Mouse (Mus musculus): ENCODE measurements around the gene Pkd2. TPM values are rescaled to one million over a fixed set of nuclear protein-coding genes. Genes with fewer than 3 reads are reported as not detected.

Gene Pkd2
- 0.83 and 0.99 TPM in 2 replicates for polyA plus RNA-seq (2015; fragmentation: Nextera tagmentation; extraction: Ambion mirVana)

GRCm38 (mm10) chr5:104458832-104459705 is at the start of gene Pkd2:
TSS of gene Pkd2 (plus strand) at chr5:104459450.
- 9% methylated on average over 46 of the region's 46 CpGs for WGBS (ENCODE audit: insufficient replicate concordance)

GRCm38 (mm10) chr5:104415999-104416398 is 43.3 kb upstream of the Pkd2 start:
- H3K27ac ChIP-seq (ENCODE audit: low read length), result no peak overlapping the region
- H3K36me3 ChIP-seq (ENCODE audit: control insufficient read depth, insufficient read depth), result no peaks in the 10 kb centered on the region
- H3K27me3 ChIP-seq (ENCODE audit: control insufficient read depth, insufficient read depth, low read depth, low read length), result no peaks in the 10 kb centered on the region
- 65% methylated on average over 2 of the region's 2 CpGs for WGBS (ENCODE audit: insufficient replicate concordance)
- H3K9ac ChIP-seq (ENCODE audit: low read depth, low read length), result no peak overlapping the region
- no peaks in the 10 kb centered on the region for H3K4me1 ChIP-seq (ENCODE audit: control insufficient read depth, low read depth, low read length)
- no peak for ATAC-seq (ENCODE audit: low read depth)
- H3K4me3 ChIP-seq (ENCODE audit: low read depth, low read length), result no peak overlapping the region
- no peaks in the 10 kb centered on the region for H3K9me3 ChIP-seq (replicated peaks; ENCODE audit: control insufficient read depth, low read length)
- no peak overlapping the region for H3K4me2 ChIP-seq (ENCODE audit: low read depth, low read length)

More at GRCm38 (mm10) chr5:104458832-104459705, at the start of gene Pkd2:
- peaks cover 16% of the 10 kb centered on the region for H3K27me3 ChIP-seq (ENCODE audit: control insufficient read depth, insufficient read depth, low read depth, low read length)
- H3K4me2 ChIP-seq (ENCODE audit: low read depth, low read length), result peak within 1 kb of the TSS; percentile 60
- H3K9me3 ChIP-seq (replicated peaks; ENCODE audit: control insufficient read depth, low read length), result no peaks in the 10 kb centered on the region
- H3K4me3 ChIP-seq (ENCODE audit: low read depth, low read length), result peak within 1 kb of the TSS; percentile 65
- H3K27ac ChIP-seq (ENCODE audit: low read length), result no peak within 1 kb of the TSS
- peak; percentile 82 for ATAC-seq (ENCODE audit: low read depth)
- peak within 1 kb of the TSS; percentile 51 for H3K9ac ChIP-seq (ENCODE audit: low read depth, low read length)
- no peaks in the 10 kb centered on the region for H3K4me1 ChIP-seq (ENCODE audit: control insufficient read depth, low read depth, low read length)
- H3K36me3 ChIP-seq (ENCODE audit: control insufficient read depth, insufficient read depth), result no peaks in the 10 kb centered on the region

GRCm38 (mm10) chr5:104417028-104417427 is 42.2 kb upstream of the Pkd2 start:
- no peak overlapping the region for H3K27ac ChIP-seq (ENCODE audit: low read length)
- no peak overlapping the region for H3K4me3 ChIP-seq (ENCODE audit: low read depth, low read length)
- no peaks in the 10 kb centered on the region for H3K36me3 ChIP-seq (ENCODE audit: control insufficient read depth, insufficient read depth)
- no peak overlapping the region for H3K9ac ChIP-seq (ENCODE audit: low read depth, low read length)
- no peaks in the 10 kb centered on the region for H3K4me1 ChIP-seq (ENCODE audit: control insufficient read depth, low read depth, low read length)
- H3K9me3 ChIP-seq (replicated peaks; ENCODE audit: control insufficient read depth, low read length), result no peaks in the 10 kb centered on the region
- no peak overlapping the region for H3K4me2 ChIP-seq (ENCODE audit: low read depth, low read length)
- WGBS (ENCODE audit: insufficient replicate concordance), result 54% methylated on average over 3 of the region's 3 CpGs
- ATAC-seq (ENCODE audit: low read depth), result no peak
- no peaks in the 10 kb centered on the region for H3K27me3 ChIP-seq (ENCODE audit: control insufficient read depth, insufficient read depth, low read depth, low read length)

GRCm38 (mm10) chr5:104417721-104418120 is 41.5 kb upstream of the Pkd2 start:
- H3K4me1 ChIP-seq (ENCODE audit: control insufficient read depth, low read depth, low read length), result no peaks in the 10 kb centered on the region
- no peak overlapping the region for H3K4me2 ChIP-seq (ENCODE audit: low read depth, low read length)
- H3K4me3 ChIP-seq (ENCODE audit: low read depth, low read length), result no peak overlapping the region
- H3K9me3 ChIP-seq (replicated peaks; ENCODE audit: control insufficient read depth, low read length), result no peaks in the 10 kb centered on the region
- ATAC-seq (ENCODE audit: low read depth), result no peak
- no peaks in the 10 kb centered on the region for H3K27me3 ChIP-seq (ENCODE audit: control insufficient read depth, insufficient read depth, low read depth, low read length)
- H3K9ac ChIP-seq (ENCODE audit: low read depth, low read length), result no peak overlapping the region
- no peaks in the 10 kb centered on the region for H3K36me3 ChIP-seq (ENCODE audit: control insufficient read depth, insufficient read depth)
- H3K27ac ChIP-seq (ENCODE audit: low read length), result no peak overlapping the region
- 68% methylated on average over 1 of the region's 1 CpGs for whole genome bisulfite sequencing (ENCODE audit: insufficient replicate concordance)

- 30% methylated on average over 2 of the region's 2 CpGs for WGBS (ENCODE audit: insufficient replicate concordance)
- no peaks in the 10 kb centered on the region for H3K9me3 ChIP-seq (replicated peaks; ENCODE audit: control insufficient read depth, low read length)
These were observed 37.2 kb upstream of the Pkd2 start for GRCm38 (mm10) chr5:104422039-104422438.

GRCm38 (mm10) chr5:104423861-104424260 is 35.4 kb upstream of the Pkd2 start:
- no peaks in the 10 kb centered on the region for H3K27me3 ChIP-seq (ENCODE audit: control insufficient read depth, insufficient read depth, low read depth, low read length)
- no peak overlapping the region for H3K27ac ChIP-seq (ENCODE audit: low read length)
- no peaks in the 10 kb centered on the region for H3K4me1 ChIP-seq (ENCODE audit: control insufficient read depth, low read depth, low read length)
- no peak for ATAC-seq (ENCODE audit: low read depth)
- no peak overlapping the region for H3K4me2 ChIP-seq (ENCODE audit: low read depth, low read length)
- no peak overlapping the region for H3K4me3 ChIP-seq (ENCODE audit: low read depth, low read length)
- H3K36me3 ChIP-seq (ENCODE audit: control insufficient read depth, insufficient read depth), result no peaks in the 10 kb centered on the region
- H3K9me3 ChIP-seq (replicated peaks; ENCODE audit: control insufficient read depth, low read length), result no peaks in the 10 kb centered on the region
- WGBS (ENCODE audit: insufficient replicate concordance), result 70% methylated on average over 3 of the region's 3 CpGs
- H3K9ac ChIP-seq (ENCODE audit: low read depth, low read length), result no peak overlapping the region

More at GRCm38 (mm10) chr5:104422039-104422438, 37.2 kb upstream of the Pkd2 start:
- H3K4me3 ChIP-seq (ENCODE audit: low read depth, low read length), result no peak overlapping the region
- H3K4me1 ChIP-seq (ENCODE audit: control insufficient read depth, low read depth, low read length), result no peaks in the 10 kb centered on the region
- no peaks in the 10 kb centered on the region for H3K27me3 ChIP-seq (ENCODE audit: control insufficient read depth, insufficient read depth, low read depth, low read length)
- H3K4me2 ChIP-seq (ENCODE audit: low read depth, low read length), result no peak overlapping the region
- H3K27ac ChIP-seq (ENCODE audit: low read length), result no peak overlapping the region
- no peak for ATAC-seq (ENCODE audit: low read depth)
- no peaks in the 10 kb centered on the region for H3K36me3 ChIP-seq (ENCODE audit: control insufficient read depth, insufficient read depth)
- no peak overlapping the region for H3K9ac ChIP-seq (ENCODE audit: low read depth, low read length)

GRCm38 (mm10) chr5:104425949-104426348 is 33.3 kb upstream of the Pkd2 start:
- no peak for ATAC-seq (ENCODE audit: low read depth)
- Histone ChIP-seq H3K4me2 (ENCODE audit: low read depth, low read length) (no peak overlapping the region), H3K27ac (ENCODE audit: low read length) (no peak overlapping the region), H3K9ac (ENCODE audit: low read depth, low read length) (no peak overlapping the region), H3K27me3 (ENCODE audit: control insufficient read depth, insufficient read depth, low read depth, low read length) (no peaks in the 10 kb centered on the region), H3K36me3 (ENCODE audit: control insufficient read depth, insufficient read depth) (no peaks in the 10 kb centered on the region), H3K4me1 (ENCODE audit: control insufficient read depth, low read depth, low read length) (no peaks in the 10 kb centered on the region), H3K4me3 (ENCODE audit: low read depth, low read length) (no peak overlapping the region), H3K9me3 (replicated peaks; ENCODE audit: control insufficient read depth, low read length) (no peaks in the 10 kb centered on the region)
- WGBS (ENCODE audit: insufficient replicate concordance), result 22% methylated on average over 8 of the region's 8 CpGs

GRCm38 (mm10) chr5:104432886-104433285 is 26.4 kb upstream of the Pkd2 start:
- Histone ChIP-seq H3K27me3 (ENCODE audit: control insufficient read depth, insufficient read depth, low read depth, low read length) (no peaks in the 10 kb centered on the region), H3K9me3 (replicated peaks; ENCODE audit: control insufficient read depth, low read length) (no peaks in the 10 kb centered on the region), H3K4me3 (ENCODE audit: low read depth, low read length) (no peak overlapping the region), H3K4me2 (ENCODE audit: low read depth, low read length) (no peak overlapping the region), H3K36me3 (ENCODE audit: control insufficient read depth, insufficient read depth) (no peaks in the 10 kb centered on the region), H3K27ac (ENCODE audit: low read length) (no peak overlapping the region), H3K9ac (ENCODE audit: low read depth, low read length) (no peak overlapping the region), H3K4me1 (ENCODE audit: control insufficient read depth, low read depth, low read length) (no peaks in the 10 kb centered on the region)
- WGBS (ENCODE audit: insufficient replicate concordance), result 30% methylated on average over 12 of the region's 12 CpGs
- ATAC-seq (ENCODE audit: low read depth), result no peak

- Histone ChIP-seq H3K9me3 (replicated peaks; ENCODE audit: control insufficient read depth, low read length) (no peaks in the 10 kb centered on the region), H3K4me1 (ENCODE audit: control insufficient read depth, low read depth, low read length) (no peaks in the 10 kb centered on the region), H3K4me2 (ENCODE audit: low read depth, low read length) (no peak overlapping the region), H3K27ac (ENCODE audit: low read length) (no peak overlapping the region), H3K9ac (ENCODE audit: low read depth, low read length) (no peak overlapping the region), H3K27me3 (ENCODE audit: control insufficient read depth, insufficient read depth, low read depth, low read length) (no peaks in the 10 kb centered on the region), H3K4me3 (ENCODE audit: low read depth, low read length) (no peak overlapping the region), H3K36me3 (ENCODE audit: control insufficient read depth, insufficient read depth) (no peaks in the 10 kb centered on the region)
- 22% methylated on average over 6 of the region's 6 CpGs for WGBS (ENCODE audit: insufficient replicate concordance)
- no peak for ATAC-seq (ENCODE audit: low read depth)
These were observed 25.2 kb upstream of the Pkd2 start for GRCm38 (mm10) chr5:104433968-104434565.

Data from liver, embryonic 16.5 days (tissue).